Comparison of ENCODE assay signal across 8 mouse cellular contexts in genomic region chr11:96318368-96319070, GRCm38 (mm10). TPM values are rescaled to one million over a fixed set of nuclear protein-coding genes. Genes with fewer than 3 reads are reported as not detected.
DNase-seq lines count a peak whose midpoint lies in the region; ATAC-seq and TF ChIP-seq lines count a peak whose summit lies in the region.

No protein-coding gene starts in this region.

- H3K27ac ChIP-seq in heart, embryonic 12.5 days (ENCODE audit: poor library complexity, severe bottlenecking), result peak overlapping the region; percentile 58; the same call in 1 of the 2 replicates
- peak overlapping the region; percentile 99 for H3K27ac ChIP-seq in kidney, embryonic 16.5 days (ENCODE audit: low read length)

- H3K4me1 ChIP-seq in E14TG2a.4 (replicated peaks; ENCODE audit: low read depth, low read length), result peaks cover 31% of the 10 kb centered on the region
- H3K4me1 ChIP-seq in heart, embryonic 12.5 days (replicated peaks), result peaks cover 16% of the 10 kb centered on the region
- peaks cover 72% of the 10 kb centered on the region for H3K4me1 ChIP-seq in kidney, embryonic 16.5 days (ENCODE audit: insufficient read depth, low read length)

- no peak for TF ChIP-seq POLR2A in brain, embryonic 14.5 days (IDR thresholded peaks at IDR 0.05; ENCODE audit: borderline replicate concordance, extremely low read depth, insufficient read depth, insufficient read length, poor library complexity, severe bottlenecking)

- H3K9me3 ChIP-seq in E14TG2a.4 (ENCODE audit: low read length), result no peaks in the 10 kb centered on the region
- H3K9me3 ChIP-seq in heart, embryonic 12.5 days (replicated peaks), result no peaks in the 10 kb centered on the region
- no peaks in the 10 kb centered on the region for H3K9me3 ChIP-seq in kidney, embryonic 16.5 days (ENCODE audit: low read length)

- WGBS in heart, embryonic 12.5 days, result under 1% methylated on average over 40 of the region's 45 CpGs
- WGBS in kidney, embryonic 16.5 days, result under 1% methylated on average over 38 of the region's 45 CpGs

- TF ChIP-seq CTCF in E14TG2a.4 (conservative IDR thresholded peaks at IDR 0.05; ENCODE audit: low read length), result no peak
- TF ChIP-seq CTCF in brain, embryonic 14.5 days (IDR thresholded peaks at IDR 0.05; ENCODE audit: borderline replicate concordance, extremely low read depth, insufficient read depth, insufficient read length), result no peak

- H3K9ac ChIP-seq in heart, embryonic 12.5 days, result peak overlapping the region; percentile 55; the same call in 1 of the 2 replicates
- peak overlapping the region; percentile 90 for H3K9ac ChIP-seq in kidney, embryonic 16.5 days (replicated peaks; ENCODE audit: low read length)

- peak; percentile 54 for DNase-seq in brain, embryonic 14.5 days (ENCODE audit: low read depth)
- DNase-seq in lung, postnatal 36 days, result peak; percentile 88
- peak; percentile 71 for DNase-seq in splenic B cell, adult 2 months (ENCODE audit: low read depth, low spot score)
- no peak for DNase-seq in cerebellum, postnatal 14 days
- no peak for DNase-seq in frontal cortex, postnatal 36 days (ENCODE audit: low spot score in 2 of 2)

- ATAC-seq in heart, embryonic 12.5 days (ENCODE audit: insufficient number of reproducible peaks, low FRiP score), result peak; percentile 74; the same call in 1 of the 2 replicates
- peak; percentile 76 for ATAC-seq in kidney, embryonic 16.5 days (ENCODE audit: low FRiP score, low TSS enrichment)

- H3K4me2 ChIP-seq in heart, embryonic 12.5 days, result peak overlapping the region; percentile 66
- H3K4me2 ChIP-seq in kidney, embryonic 16.5 days (replicated peaks; ENCODE audit: low read depth, low read length), result peak overlapping the region; percentile 90

- H3K36me3 ChIP-seq in E14TG2a.4 (ENCODE audit: insufficient read depth, low read length), result no peaks in the 10 kb centered on the region
- H3K36me3 ChIP-seq in heart, embryonic 12.5 days, result no peaks in the 10 kb centered on the region
- H3K36me3 ChIP-seq in kidney, embryonic 16.5 days (ENCODE audit: insufficient read depth, low read length), result 0 out of 2 replicates have a peak, but pooled peaks cover 4% of the 10 kb centered on the region
- H3K36me3 ChIP-seq in splenic B cell, adult 2 months (ENCODE audit: control insufficient read depth, insufficient read depth, low read length, poor library complexity, severe bottlenecking), result no peaks in the 10 kb centered on the region

- peaks cover 98% of the 10 kb centered on the region for H3K27me3 ChIP-seq in E14TG2a.4 (ENCODE audit: insufficient read depth, low read length)
- H3K27me3 ChIP-seq in heart, embryonic 12.5 days (replicated peaks), result peaks cover 96% of the 10 kb centered on the region
- no peaks in the 10 kb centered on the region for H3K27me3 ChIP-seq in kidney, embryonic 16.5 days (ENCODE audit: insufficient read depth, low read length)
- H3K27me3 ChIP-seq in splenic B cell, adult 2 months (ENCODE audit: control insufficient read depth, insufficient read depth, low read length, poor library complexity, severe bottlenecking), result no peaks in the 10 kb centered on the region; the same call in 1 of the 2 replicates

- peak overlapping the region; percentile 70 for H3K4me3 ChIP-seq in E14TG2a.4 (replicated peaks; ENCODE audit: low read length)
- H3K4me3 ChIP-seq in heart, embryonic 12.5 days, result peak overlapping the region; percentile 54
- peak overlapping the region; percentile 71 for H3K4me3 ChIP-seq in kidney, embryonic 16.5 days (ENCODE audit: low read length)

RNA-seq across cellular contexts. Expression of gene Hoxb4, which starts 0.5 kb away (rescaled TPM):
- 0.72 and 6.6 TPM in 2 replicates for polyA plus RNA-seq in brain, embryonic 14.5 days (2012; rRNA removed)
- 0.19 and 0.32 TPM in 2 replicates for polyA plus RNA-seq in heart, embryonic 12.5 days (2016; fragmentation: Nextera tagmentation; extraction: Ambion mirVana)
- polyA plus RNA-seq in kidney, embryonic 16.5 days (2015; fragmentation: Nextera tagmentation; extraction: Ambion mirVana), result 4.1 and 6.2 TPM in 2 replicates

RNA-seq across cellular contexts. Expression of gene Hoxb3, which starts 4.6 kb away (rescaled TPM):
- 4.6 and 41.7 TPM in 2 replicates for polyA plus RNA-seq in brain, embryonic 14.5 days (2012; rRNA removed)
- polyA plus RNA-seq in heart, embryonic 12.5 days (2016; fragmentation: Nextera tagmentation; extraction: Ambion mirVana), result 0.45 and 0.86 TPM in 2 replicates
- 3.7 and 4.3 TPM in 2 replicates for polyA plus RNA-seq in kidney, embryonic 16.5 days (2015; fragmentation: Nextera tagmentation; extraction: Ambion mirVana)

RNA-seq across cellular contexts. Expression of gene Hoxb5, which starts 15.4 kb away (rescaled TPM):
- polyA plus RNA-seq in brain, embryonic 14.5 days (2012; rRNA removed), result 3.3 and 43.9 TPM in 2 replicates
- polyA plus RNA-seq in heart, embryonic 12.5 days (2016; fragmentation: Nextera tagmentation; extraction: Ambion mirVana), result 0.14 and 1.9 TPM in 2 replicates
- polyA plus RNA-seq in kidney, embryonic 16.5 days (2015; fragmentation: Nextera tagmentation; extraction: Ambion mirVana), result 19.2 and 24.3 TPM in 2 replicates

RNA-seq across cellular contexts. Expression of gene Hoxb6, which starts 26.2 kb away (rescaled TPM):
- polyA plus RNA-seq in brain, embryonic 14.5 days (2012; rRNA removed), result 0.68 and 14.3 TPM in 2 replicates
- 0.62 TPM in 1 of 2 replicates, not detected in the other for polyA plus RNA-seq in heart, embryonic 12.5 days (2016; fragmentation: Nextera tagmentation; extraction: Ambion mirVana)
- 50.3 and 55.7 TPM in 2 replicates for polyA plus RNA-seq in kidney, embryonic 16.5 days (2015; fragmentation: Nextera tagmentation; extraction: Ambion mirVana)

RNA-seq across cellular contexts. Expression of gene Hoxb2, which starts 31.8 kb away (rescaled TPM):
- 3.6 and 18.5 TPM in 2 replicates for polyA plus RNA-seq in brain, embryonic 14.5 days (2012; rRNA removed)
- polyA plus RNA-seq in heart, embryonic 12.5 days (2016; fragmentation: Nextera tagmentation; extraction: Ambion mirVana), result 4.0 TPM in 2 replicates
- 34.4 and 36.1 TPM in 2 replicates for polyA plus RNA-seq in kidney, embryonic 16.5 days (2015; fragmentation: Nextera tagmentation; extraction: Ambion mirVana)

Comparison
In these comparisons a context has a peak if more than half of its experiments do, and no peak if none do; other contexts are left out.
1. DNase-seq: peak in brain, embryonic 14.5 days (single experiment), lung, postnatal 36 days (single experiment) and splenic B cell, adult 2 months (single experiment); none in cerebellum, postnatal 14 days (0 of 2) and frontal cortex, postnatal 36 days (0 of 2).
2. Peak in every context shown above with its lines, with median percentiles within 50 percentile points of each other: H3K4me3 ChIP-seq.